ENCODE assay signal across 22 mouse cellular contexts in genomic region chr5:72706722-72707121, GRCm38 (mm10). TPM values are rescaled to one million over a fixed set of nuclear protein-coding genes. Genes with fewer than 3 reads are reported as not detected.
DNase-seq lines count a peak whose midpoint lies in the region; ATAC-seq and TF ChIP-seq lines count a peak whose summit lies in the region.
"Had no signal": no experiment of that assay in that cellular context is flagged by ENCODE, and none has a peak within 500 bp of the region (broad histone marks: within the 10 kb centered on the region; RNA-seq: fewer than 3 reads in every experiment).

No protein-coding gene starts in this region.

- peaks cover 4% of the 10 kb centered on the region for H3K9me3 ChIP-seq in heart, embryonic 12.5 days (replicated peaks)
- H3K9me3 ChIP-seq in heart, embryonic 11.5 days (replicated peaks; ENCODE audit: control insufficient read depth, low read length) = no peaks in the 10 kb centered on the region; the same call in 1 of the 2 replicates
- H3K9me3 ChIP-seq in kidney, embryonic 15.5 days (replicated peaks) = 0 out of 2 replicates have a peak, but pooled peaks cover 2% of the 10 kb centered on the region
- H3K9me3 ChIP-seq: intestine, embryonic 15.5 days; midbrain, embryonic 12.5 days had no signal

- no peaks in the 10 kb centered on the region for H3K27me3 ChIP-seq in heart, embryonic 12.5 days (replicated peaks)
- H3K27me3 ChIP-seq in heart, embryonic 11.5 days (ENCODE audit: control insufficient read depth, insufficient read depth, low read length) = no peaks in the 10 kb centered on the region
- H3K27me3 ChIP-seq in kidney, embryonic 15.5 days = no peaks in the 10 kb centered on the region
- no peaks in the 10 kb centered on the region for H3K27me3 ChIP-seq in testis, adult 2 months (ENCODE audit: control insufficient read depth, insufficient read depth, low read length)
- H3K27me3 ChIP-seq: intestine, embryonic 15.5 days; midbrain, embryonic 12.5 days had no signal

- no peak for ATAC-seq in heart, embryonic 12.5 days (ENCODE audit: insufficient number of reproducible peaks, low FRiP score)
- ATAC-seq in heart, embryonic 11.5 days (replicated peaks; ENCODE audit: insufficient number of reproducible peaks, low FRiP score, low TSS enrichment) = no peak
- ATAC-seq in kidney, embryonic 15.5 days (replicated peaks; ENCODE audit: low FRiP score) = peak; percentile 60
- ATAC-seq: forebrain, embryonic 14.5 days; intestine, embryonic 15.5 days had no signal

- H3K36me3 ChIP-seq in heart, embryonic 12.5 days = no peaks in the 10 kb centered on the region
- H3K36me3 ChIP-seq in heart, embryonic 11.5 days (ENCODE audit: control insufficient read depth, insufficient read depth, low read length) = no peaks in the 10 kb centered on the region
- no peaks in the 10 kb centered on the region for H3K36me3 ChIP-seq in kidney, embryonic 15.5 days
- H3K36me3 ChIP-seq in testis, adult 2 months (ENCODE audit: control insufficient read depth, insufficient read depth, low read length) = no peaks in the 10 kb centered on the region
- H3K36me3 ChIP-seq: intestine, embryonic 15.5 days; midbrain, embryonic 12.5 days had no signal

- H3K4me2 ChIP-seq in heart, embryonic 12.5 days = peak overlapping the region; percentile 18; the same call in 1 of the 2 replicates
- no peak overlapping the region for H3K4me2 ChIP-seq in heart, embryonic 11.5 days
- H3K4me2 ChIP-seq in kidney, embryonic 15.5 days = peak overlapping the region; percentile 50
- H3K4me2 ChIP-seq: hindbrain, embryonic 14.5 days; intestine, embryonic 15.5 days; lung, embryonic 14.5 days; midbrain, embryonic 12.5 days had no signal

- TF ChIP-seq CTCF in testis, adult 2 months (IDR thresholded peaks at IDR 0.05; ENCODE audit: control insufficient read depth, insufficient read depth, insufficient replicate concordance, low read depth, low read length) = no peak

- H3K4me1 ChIP-seq in heart, embryonic 12.5 days (replicated peaks) = no peaks in the 10 kb centered on the region
- no peaks in the 10 kb centered on the region for H3K4me1 ChIP-seq in heart, embryonic 11.5 days (ENCODE audit: control insufficient read depth, insufficient read depth, low read length)
- peaks cover 7% of the 10 kb centered on the region for H3K4me1 ChIP-seq in kidney, embryonic 15.5 days
- peaks cover 8% of the 10 kb centered on the region; the same call in 1 of the 2 replicates for H3K4me1 ChIP-seq in testis, adult 2 months (ENCODE audit: control insufficient read depth, insufficient read depth, low read length)
- H3K4me1 ChIP-seq: intestine, embryonic 15.5 days; midbrain, embryonic 12.5 days had no signal

- H3K27ac ChIP-seq in heart, embryonic 12.5 days (ENCODE audit: poor library complexity, severe bottlenecking) = no peak overlapping the region
- no peak overlapping the region for H3K27ac ChIP-seq in heart, embryonic 11.5 days (ENCODE audit: low read depth, low read length)
- H3K27ac ChIP-seq in kidney, embryonic 15.5 days = no peak overlapping the region
- no peak overlapping the region for H3K27ac ChIP-seq in testis, adult 2 months (ENCODE audit: control insufficient read depth, insufficient read depth, low read depth, low read length)
- H3K27ac ChIP-seq: hindbrain, embryonic 14.5 days; intestine, embryonic 15.5 days; layer of hippocampus, adult 2 months; liver, embryonic 14.5 days; midbrain, embryonic 12.5 days; stomach, postnatal 0 days had no signal

- TF ChIP-seq POLR2A in testis, adult 2 months (IDR thresholded peaks at IDR 0.05; ENCODE audit: control insufficient read depth, low read depth, low read length) = no peak

- 62% methylated on average over 10 of the region's 10 CpGs for WGBS in heart, embryonic 12.5 days
- 53% methylated on average over 10 of the region's 10 CpGs for whole genome bisulfite sequencing in heart, embryonic 11.5 days (ENCODE audit: insufficient replicate concordance)
- WGBS in kidney, embryonic 15.5 days = 43% methylated on average over 10 of the region's 10 CpGs

- H3K9ac ChIP-seq in heart, embryonic 12.5 days = no peak overlapping the region
- no peak overlapping the region for H3K9ac ChIP-seq in heart, embryonic 11.5 days (ENCODE audit: low read depth, low read length)
- H3K9ac ChIP-seq in kidney, embryonic 15.5 days = no peak overlapping the region
- H3K9ac ChIP-seq: hindbrain, embryonic 14.5 days; intestine, embryonic 15.5 days; liver, embryonic 14.5 days; lung, embryonic 14.5 days; midbrain, embryonic 12.5 days had no signal

- DNase-seq in kidney, adult 8-10 months = no peak
- DNase-seq in testis, postnatal 10 days (ENCODE audit: low spot score) = no peak
- no peak for DNase-seq in left cerebral cortex, adult 11 months (ENCODE audit: low spot score)
- DNase-seq: adrenal gland, postnatal 36 days; cerebellum, adult 9-10 months; gastrocnemius, postnatal 25 days; heart, adult 18-20 months; lung, embryonic 14.5 days; right cerebral cortex, postnatal 14 days had no signal

- no peak overlapping the region for H3K4me3 ChIP-seq in heart, embryonic 12.5 days
- H3K4me3 ChIP-seq in heart, embryonic 11.5 days (ENCODE audit: low read depth, low read length) = no peak overlapping the region
- peak overlapping the region; percentile 10 for H3K4me3 ChIP-seq in kidney, embryonic 15.5 days (replicated peaks)
- peak overlapping the region; percentile 36 for H3K4me3 ChIP-seq in testis, adult 2 months (ENCODE audit: control insufficient read depth, low read depth, low read length)
- H3K4me3 ChIP-seq: erythroblast, embryonic 14.5 days; intestine, embryonic 15.5 days; layer of hippocampus, adult 2 months; midbrain, embryonic 12.5 days had no signal

RNA-seq across cellular contexts. Expression of gene Txk, which starts 45.9 kb away (rescaled TPM):
- not detected in 2 replicates for polyA plus RNA-seq in heart, embryonic 12.5 days (2016; fragmentation: Nextera tagmentation; extraction: Ambion mirVana)
- polyA plus RNA-seq in heart, embryonic 11.5 days (2014; fragmentation: Nextera tagmentation; extraction: Ambion mirVana) = 0.04 TPM in 1 of 2 replicates, not detected in the other
- polyA plus RNA-seq in kidney, embryonic 15.5 days (2015; fragmentation: Nextera tagmentation; extraction: Ambion mirVana) = 0.10 TPM in 1 of 2 replicates, not detected in the other
- 1.2 and 1.7 TPM in 2 replicates for polyA plus RNA-seq in testis, adult 2 months (2012; rRNA removed)
- polyA plus RNA-seq: erythroblast, embryonic 14.5 days; forebrain, embryonic 14.5 days; lung, embryonic 14.5 days had no signal

RNA-seq across cellular contexts. Expression of gene Nipal1, which starts 59.1 kb away (rescaled TPM):
- 0.24 TPM in 1 of 2 replicates, not detected in the other for polyA plus RNA-seq in heart, embryonic 12.5 days (2016; fragmentation: Nextera tagmentation; extraction: Ambion mirVana)
- polyA plus RNA-seq in heart, embryonic 11.5 days (2014; fragmentation: Nextera tagmentation; extraction: Ambion mirVana) = 0.04 and 0.61 TPM in 2 replicates
- polyA plus RNA-seq in kidney, embryonic 15.5 days (2015; fragmentation: Nextera tagmentation; extraction: Ambion mirVana) = 2.8 and 3.1 TPM in 2 replicates
- 0.26 and 0.31 TPM in 2 replicates for polyA plus RNA-seq in testis, adult 2 months (2012; rRNA removed)
- polyA plus RNA-seq: heart, embryonic 14.5 days had no signal

Comparison
In these comparisons a context has a peak if more than half of its experiments do, and no peak if none do; other contexts are left out.
1. H3K4me3 ChIP-seq: peak in kidney, embryonic 15.5 days (single experiment) and testis, adult 2 months (single experiment); none in heart, embryonic 12.5 days (single experiment) and heart, embryonic 11.5 days (single experiment).